Mouse (Mus musculus) heart, postnatal 0 days (tissue): ENCODE data around the gene Snap23.

Experiments used
- CTCF ChIP-seq: IDR thresholded peaks from 2 replicates; pipeline ENCODE4 v1.5.1; 2016; ENCODE audit warnings: antibody characterized with exemption, control low read depth, low read depth
- EP300 ChIP-seq: IDR thresholded peaks from 2 replicates; pipeline ENCODE4 v1.6.1; 2016; ENCODE audit warnings: antibody characterized with exemption, low read depth

- TF ChIP-seq CTCF (no peak), EP300 (0 out of 2 replicates have a peak, but pooled peaks have one; percentile 29)
Measured at GRCm38 (mm10) chr2:120631957-120632356, 64.5 kb downstream of the Snap23 start.
